Comparison of ENCODE assay signal across 8 mouse cellular contexts in genomic region chr17:45434262-45434590, GRCm38 (mm10). TPM values are rescaled to one million over a fixed set of nuclear protein-coding genes. Genes with fewer than 3 reads are reported as not detected.
DNase-seq lines count a peak whose midpoint lies in the region; ATAC-seq lines count a peak whose summit lies in the region.

No protein-coding gene starts in this region.

- H3K4me3 ChIP-seq in kidney, embryonic 16.5 days (ENCODE audit: low read length) = peak overlapping the region; percentile 77
- H3K4me3 ChIP-seq in brown adipose tissue, adult 24 weeks (ENCODE audit: insufficient read depth, low read depth, low read length) = peak overlapping the region; percentile 89
- peak overlapping the region; percentile 61 for H3K4me3 ChIP-seq in hindbrain, embryonic 15.5 days
- H3K4me3 ChIP-seq in midbrain, embryonic 16.5 days (ENCODE audit: low read depth, low read length) = peak overlapping the region; percentile 95

- peak overlapping the region; percentile 90 for H3K4me2 ChIP-seq in kidney, embryonic 16.5 days (replicated peaks; ENCODE audit: low read depth, low read length)
- peak overlapping the region; percentile 83 for H3K4me2 ChIP-seq in hindbrain, embryonic 15.5 days
- H3K4me2 ChIP-seq in midbrain, embryonic 16.5 days (ENCODE audit: low read length) = peak overlapping the region; percentile 70

- peak overlapping the region; percentile 99 for H3K27ac ChIP-seq in kidney, embryonic 16.5 days (ENCODE audit: low read length)
- H3K27ac ChIP-seq in brown adipose tissue, adult 24 weeks (replicated peaks; ENCODE audit: low read depth, low read length) = peak overlapping the region; percentile 36
- H3K27ac ChIP-seq in hindbrain, embryonic 15.5 days (replicated peaks) = peak overlapping the region; percentile 94
- peak overlapping the region; percentile 93 for H3K27ac ChIP-seq in midbrain, embryonic 16.5 days (ENCODE audit: low read length)

- intact Hi-C loops in left cerebral cortex, postnatal 14 days (cut with DNase I) = no loop called here

- peaks cover 19% of the 10 kb centered on the region for H3K4me1 ChIP-seq in kidney, embryonic 16.5 days (ENCODE audit: insufficient read depth, low read length)
- H3K4me1 ChIP-seq in brown adipose tissue, adult 24 weeks (ENCODE audit: control insufficient read depth, insufficient read depth, insufficient read length, low read length) = peaks cover 6% of the 10 kb centered on the region
- peaks cover 29% of the 10 kb centered on the region for H3K4me1 ChIP-seq in hindbrain, embryonic 15.5 days (replicated peaks)
- H3K4me1 ChIP-seq in midbrain, embryonic 16.5 days (ENCODE audit: control insufficient read depth, insufficient read depth, low read length) = peaks cover 25% of the 10 kb centered on the region

- WGBS in kidney, embryonic 16.5 days = 3% methylated on average over 12 of the region's 12 CpGs
- whole genome bisulfite sequencing in hindbrain, embryonic 15.5 days = 9% methylated on average over 12 of the region's 12 CpGs
- WGBS in midbrain, embryonic 16.5 days = 9% methylated on average over 12 of the region's 12 CpGs

- H3K9ac ChIP-seq in kidney, embryonic 16.5 days (replicated peaks; ENCODE audit: low read length) = peak overlapping the region; percentile 96
- peak overlapping the region; percentile 73 for H3K9ac ChIP-seq in hindbrain, embryonic 15.5 days
- H3K9ac ChIP-seq in midbrain, embryonic 16.5 days (ENCODE audit: low read depth, low read length) = peak overlapping the region; percentile 64

- H3K36me3 ChIP-seq in kidney, embryonic 16.5 days (ENCODE audit: insufficient read depth, low read length) = 0 out of 2 replicates have a peak, but pooled peaks cover 4% of the 10 kb centered on the region
- no peaks in the 10 kb centered on the region for H3K36me3 ChIP-seq in hindbrain, embryonic 15.5 days
- no peaks in the 10 kb centered on the region for H3K36me3 ChIP-seq in midbrain, embryonic 16.5 days (ENCODE audit: control insufficient read depth, insufficient read depth, low read length)

- DNase-seq in kidney, postnatal 4 days = no peak
- no peak for DNase-seq in gastrocnemius, adult 8-10 months (ENCODE audit: low spot score in 2 of 2)
- no peak for DNase-seq in frontal cortex, postnatal 25 days (ENCODE audit: low spot score in 2 of 2)
- no peak for DNase-seq in left cerebral cortex, postnatal 14 days (ENCODE audit: low spot score in 2 of 2)

- ATAC-seq in kidney, embryonic 16.5 days (ENCODE audit: low FRiP score, low TSS enrichment) = no peak
- no peak for ATAC-seq in hindbrain, embryonic 15.5 days (ENCODE audit: low FRiP score, low read depth)
- no peak for ATAC-seq in midbrain, embryonic 16.5 days

- no peaks in the 10 kb centered on the region for H3K9me3 ChIP-seq in kidney, embryonic 16.5 days (ENCODE audit: low read length)
- no peaks in the 10 kb centered on the region for H3K9me3 ChIP-seq in hindbrain, embryonic 15.5 days
- H3K9me3 ChIP-seq in midbrain, embryonic 16.5 days (replicated peaks; ENCODE audit: control insufficient read depth, low read length, poor library complexity, severe bottlenecking) = no peaks in the 10 kb centered on the region

- H3K27me3 ChIP-seq in kidney, embryonic 16.5 days (ENCODE audit: insufficient read depth, low read length) = no peaks in the 10 kb centered on the region
- no peaks in the 10 kb centered on the region for H3K27me3 ChIP-seq in hindbrain, embryonic 15.5 days
- no peaks in the 10 kb centered on the region for H3K27me3 ChIP-seq in midbrain, embryonic 16.5 days (ENCODE audit: control insufficient read depth, insufficient read depth, low read depth, low read length)

RNA-seq across cellular contexts. Expression of gene Cdc5l, which starts 0.7 kb away (rescaled TPM):
- 57.6 and 65.0 TPM in 2 replicates for polyA plus RNA-seq in kidney, embryonic 16.5 days (2015; fragmentation: Nextera tagmentation; extraction: Ambion mirVana)
- 15.9 and 16.4 TPM in 2 replicates for polyA plus RNA-seq in brown adipose tissue, adult 24 weeks (2012; ENCODE audit: insufficient read depth, insufficient read length, missing spikeins)
- polyA plus RNA-seq in hindbrain, embryonic 15.5 days (2015; fragmentation: Nextera tagmentation; extraction: Ambion mirVana) = 62.1 and 64.0 TPM in 2 replicates
- 58.6 and 67.5 TPM in 2 replicates for polyA plus RNA-seq in midbrain, embryonic 16.5 days (2015; fragmentation: Nextera tagmentation; extraction: Ambion mirVana)
- 10 to 100 TPM; 31.4 to 38.9 (median 37.5) TPM for total RNA-seq in gastrocnemius, adult 8-10 months (2022)
- 10 to 100 TPM; 49.5 to 49.7 TPM for total RNA-seq in left cerebral cortex, postnatal 14 days (2021)

RNA-seq across cellular contexts. Expression of gene Spats1, which starts 41.0 kb away (rescaled TPM):
- polyA plus RNA-seq in kidney, embryonic 16.5 days (2015; fragmentation: Nextera tagmentation; extraction: Ambion mirVana) = 0.16 and 0.44 TPM in 2 replicates
- not detected in 2 replicates for polyA plus RNA-seq in brown adipose tissue, adult 24 weeks (2012; ENCODE audit: insufficient read depth, insufficient read length, missing spikeins)
- 1.8 and 2.2 TPM in 2 replicates for polyA plus RNA-seq in hindbrain, embryonic 15.5 days (2015; fragmentation: Nextera tagmentation; extraction: Ambion mirVana)
- polyA plus RNA-seq in midbrain, embryonic 16.5 days (2015; fragmentation: Nextera tagmentation; extraction: Ambion mirVana) = 2.5 and 3.1 TPM in 2 replicates
- total RNA-seq in gastrocnemius, adult 8-10 months (2022) = not detected
- 1 to 10 TPM; 4.9 to 6.0 TPM for total RNA-seq in left cerebral cortex, postnatal 14 days (2021)

Comparison
In these comparisons a context has a peak if more than half of its experiments do, and no peak if none do; other contexts are left out.
1. H3K27ac ChIP-seq: peak in every context shown above with its lines; median percentile 99 in kidney, embryonic 16.5 days; 94 in hindbrain, embryonic 15.5 days; 93 in midbrain, embryonic 16.5 days; 36 in brown adipose tissue, adult 24 weeks.